Mouse (Mus musculus): ENCODE measurements around the gene Mfsd8.
"Not testable (repeated sequence)": the region's sequence is repeated elsewhere in the genome, so short reads cannot be mapped to it uniquely, and the experiment has no call there.

Mfsd8 gene

DNA sequence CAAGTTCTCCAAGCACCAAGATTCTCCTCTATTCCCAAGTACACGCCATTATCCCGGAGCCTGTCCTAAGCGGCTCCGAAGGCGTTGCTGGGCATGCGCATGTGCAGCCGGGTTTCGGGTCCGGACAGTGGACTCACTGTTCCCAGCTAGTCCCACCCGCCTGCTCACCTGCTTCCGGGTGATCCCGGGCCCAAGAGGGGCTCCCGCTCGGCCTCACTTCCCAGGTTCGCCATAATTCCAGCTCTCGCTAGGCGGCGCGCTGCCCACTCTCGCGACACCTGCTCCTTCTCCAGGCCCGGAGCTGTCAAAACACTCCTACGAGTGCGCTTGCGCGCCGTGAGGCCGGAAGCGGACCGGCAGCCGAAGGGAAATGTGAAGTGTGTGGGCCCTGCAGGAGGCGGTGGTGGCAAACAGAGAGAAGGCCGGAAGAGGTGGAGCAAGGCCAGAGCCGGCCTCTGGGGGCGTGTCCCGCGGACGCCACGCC is at the start of gene Mfsd8:
Gene Mfsd8, minus strand, starts transcription at position 414 of the 484 bp plus-strand sequence.
- peak; percentile 98 for DNase-seq (ENCODE audit: low read depth, low spot score)

DNA sequence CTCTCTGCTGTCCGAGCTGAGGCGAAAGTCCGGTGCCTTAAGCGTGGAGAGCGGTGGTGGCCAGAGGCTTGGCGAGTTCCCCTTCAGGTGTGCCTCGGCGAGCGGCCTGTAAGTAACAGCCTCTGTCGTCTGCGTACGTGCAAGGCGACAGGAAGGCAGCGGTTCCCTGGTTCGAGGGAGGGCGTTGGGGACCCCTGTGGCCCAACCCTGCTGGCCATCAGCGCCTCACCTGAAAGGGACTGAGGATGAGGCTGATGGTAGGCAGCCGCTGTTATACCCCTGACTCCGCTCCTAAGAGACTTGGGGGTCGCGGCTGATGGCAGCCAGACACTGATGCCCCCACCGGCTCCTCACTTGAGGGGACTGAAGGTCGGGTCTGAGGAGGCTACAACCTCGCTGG is 47.6 kb upstream of the Mfsd8 start:
- DNase-seq (ENCODE audit: low read depth, low spot score), result peak; percentile 55

DNA sequence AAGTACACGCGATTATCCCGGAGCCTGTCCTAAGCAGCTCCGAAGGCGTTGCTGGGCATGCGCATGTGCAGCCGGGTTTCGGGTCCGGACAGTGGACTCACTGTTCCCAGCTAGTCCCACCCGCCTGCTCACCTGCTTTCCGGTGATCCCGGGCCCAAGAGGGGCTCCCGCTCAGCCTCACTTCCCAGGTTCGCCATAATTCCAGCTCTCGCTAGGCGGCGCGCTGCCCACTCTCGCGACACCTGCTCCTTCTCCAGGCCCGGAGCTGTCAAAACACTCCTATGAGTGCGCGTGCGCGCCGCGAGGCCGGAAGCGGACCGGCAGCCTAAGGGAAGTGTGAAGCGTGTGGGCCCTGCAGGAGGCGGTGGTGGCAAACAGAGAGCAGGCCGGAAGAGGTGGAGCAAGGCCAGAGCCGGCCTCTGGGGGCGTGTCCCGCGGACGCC is 47.2 kb upstream of the Mfsd8 start:
- peak; percentile 99 for DNase-seq (ENCODE audit: low read depth, low spot score)

DNA sequence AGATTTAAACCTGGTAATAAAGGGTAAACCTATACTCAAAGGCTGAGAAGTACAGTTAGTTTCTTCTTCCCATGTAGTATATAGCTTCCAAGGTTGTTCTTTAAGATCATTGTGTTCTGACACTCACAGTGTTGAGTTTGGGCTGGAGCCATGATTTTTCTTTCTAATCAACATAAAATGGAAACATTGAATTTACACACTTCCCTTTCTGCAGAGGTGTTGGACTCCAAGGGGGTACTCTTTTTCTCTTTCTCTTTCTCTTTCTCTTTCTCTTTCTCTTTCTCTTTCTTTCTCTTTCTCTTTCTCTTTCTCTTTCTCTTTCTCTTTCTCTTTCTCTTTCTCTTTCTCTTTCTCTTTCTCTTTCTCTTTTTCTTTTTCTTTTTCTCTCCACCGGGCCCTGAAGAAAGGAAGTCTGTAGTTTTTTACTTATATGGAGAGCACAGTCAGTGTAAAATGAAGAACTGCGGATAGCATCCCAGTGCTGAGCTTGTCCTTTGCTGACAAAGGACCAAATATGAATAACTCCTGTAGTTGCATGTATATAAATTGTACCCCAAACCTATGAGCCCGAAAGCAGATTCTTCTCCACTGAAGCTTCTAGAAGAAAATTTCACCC is 6.5 kb upstream of the Mfsd8 start:
- peak; percentile 15 for DNase-seq (ENCODE audit: low read depth, low spot score)

DNA sequence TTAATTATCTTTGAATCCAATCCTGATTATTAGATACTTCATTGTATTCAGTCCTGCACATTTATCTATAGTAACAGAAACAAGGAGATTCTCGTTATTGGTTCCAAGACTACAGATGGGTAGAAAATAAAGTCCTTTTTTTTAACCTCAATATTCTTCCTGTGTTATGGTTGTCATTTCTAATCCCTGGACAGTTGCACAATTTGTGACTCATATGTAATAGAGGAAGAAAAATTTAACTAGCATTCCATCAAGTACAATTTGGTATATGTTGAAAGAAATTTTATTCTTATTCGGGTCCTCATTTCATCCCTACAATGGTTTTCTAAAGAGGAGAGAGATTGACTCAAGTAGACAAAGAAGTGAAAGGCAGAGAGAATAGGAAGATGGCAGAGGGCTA is 1.2 kb upstream of the Mfsd8 start:
- not testable (repeated sequence) for DNase-seq (ENCODE audit: low read depth, low spot score)

DNA sequence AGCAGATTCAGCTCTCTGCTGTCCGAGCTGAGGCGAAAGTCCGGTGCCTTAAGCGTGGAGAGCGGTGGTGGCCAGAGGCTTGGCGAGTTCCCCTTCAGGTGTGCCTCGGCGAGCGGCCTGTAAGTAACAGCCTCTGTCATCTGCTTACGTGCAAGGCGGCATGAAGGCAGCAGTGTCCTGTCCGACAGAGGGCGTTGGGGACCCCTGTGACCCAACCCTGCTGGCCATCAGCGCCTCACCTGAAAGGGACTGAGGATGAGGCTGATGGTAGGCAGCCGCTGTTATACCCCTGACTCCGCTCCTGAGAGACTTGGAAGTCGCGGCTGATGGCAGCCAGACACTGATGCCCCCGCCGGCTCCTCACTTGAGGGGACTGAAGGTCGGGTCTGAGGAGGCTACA is 332 bp upstream of the Mfsd8 start:
- DNase-seq (ENCODE audit: low read depth, low spot score), result peak; percentile 65

DNA sequence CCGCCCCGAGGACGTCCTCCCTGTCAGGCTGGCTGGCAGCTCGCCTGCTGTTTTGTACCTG is 101 bp upstream of the Mfsd8 start, which contains the start of gene Abhd18:
Gene Abhd18, plus strand, starts transcription at position 14 of the 61 bp plus-strand sequence.
- DNase-seq (ENCODE audit: low read depth, low spot score), result not testable (repeated sequence)

DNA sequence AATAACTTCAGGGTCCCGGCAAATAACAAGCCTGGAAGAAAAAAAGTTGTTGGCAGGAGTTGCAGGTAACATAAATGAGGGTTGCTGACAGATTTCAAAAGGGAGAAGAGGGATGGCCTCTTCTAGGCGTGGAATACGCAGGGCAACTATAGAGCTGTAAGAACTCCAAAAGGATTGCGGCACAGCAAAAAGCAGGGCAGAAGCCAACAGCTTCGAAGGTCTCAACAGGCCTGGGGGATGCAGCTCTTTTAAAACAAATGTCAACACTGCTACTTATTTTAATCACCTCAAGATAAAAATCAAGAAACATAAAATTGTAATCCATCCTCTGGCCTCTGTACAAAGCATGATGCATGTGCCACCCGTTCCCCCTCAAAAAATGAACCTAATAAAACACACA is 1.2 kb downstream of the Mfsd8 start:
- DNase-seq (ENCODE audit: low read depth, low spot score), result not testable (repeated sequence)

DNA sequence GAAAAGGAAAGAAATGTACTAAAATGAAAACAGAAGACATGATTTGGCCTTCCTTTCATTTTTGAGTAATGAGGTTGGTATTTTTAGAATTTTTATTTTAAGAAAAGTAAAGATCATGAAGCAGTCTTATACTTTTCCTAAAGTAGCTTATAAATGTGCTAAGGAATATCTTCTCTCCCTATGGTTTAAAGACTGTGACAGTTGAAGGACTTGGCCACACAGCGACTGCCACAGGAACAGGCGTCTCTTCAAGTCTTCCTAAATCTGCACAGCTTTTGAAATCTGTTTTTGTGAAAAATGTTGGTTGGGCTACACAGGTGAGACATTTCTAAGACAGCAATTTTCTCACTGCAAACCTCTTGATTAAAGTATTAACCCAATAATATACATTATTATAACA is 33.4 kb downstream of the Mfsd8 start:
- DNase-seq (ENCODE audit: low read depth, low spot score), result no peak

DNA sequence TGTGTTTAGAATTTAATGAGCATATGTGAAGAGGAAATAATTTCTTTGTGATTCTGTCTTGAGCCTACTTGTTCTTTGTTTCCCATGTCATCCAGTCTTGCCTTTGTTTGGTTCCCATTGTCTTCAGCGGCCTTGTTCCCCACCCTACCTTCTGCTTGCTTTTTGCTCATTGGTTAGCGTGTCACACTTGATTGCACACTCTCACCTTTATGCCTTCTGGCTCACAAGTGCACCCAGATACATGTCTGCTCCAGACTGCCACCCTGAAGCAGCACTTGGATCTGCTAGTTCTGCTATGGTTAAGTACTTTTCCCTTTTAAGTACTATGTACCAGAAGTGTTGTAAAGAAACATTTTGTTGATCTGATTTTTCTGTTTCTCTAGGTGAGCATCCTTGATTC is 36.8 kb downstream of the Mfsd8 start:
- no peak for DNase-seq (ENCODE audit: low read depth, low spot score)

DNA sequence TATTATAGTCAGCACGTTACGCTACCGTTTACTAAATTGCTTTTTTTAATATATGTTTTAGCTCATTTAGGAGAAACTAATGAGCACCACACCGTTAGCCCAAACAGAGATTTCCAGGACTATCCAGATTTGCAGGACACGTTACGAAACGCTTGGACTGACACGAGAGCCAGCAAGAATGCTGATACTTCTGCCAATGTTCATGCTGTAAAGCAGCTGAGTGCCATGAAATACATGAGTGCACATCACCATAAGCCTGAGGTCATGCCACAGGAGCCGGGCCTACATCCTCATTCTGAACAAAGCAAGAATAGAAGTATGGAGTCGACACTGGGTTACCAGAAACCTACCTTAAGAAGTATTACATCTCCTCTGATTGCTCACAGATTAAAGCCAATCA is 38.0 kb downstream of the Mfsd8 start:
- DNase-seq (ENCODE audit: low read depth, low spot score), result no peak

DNA sequence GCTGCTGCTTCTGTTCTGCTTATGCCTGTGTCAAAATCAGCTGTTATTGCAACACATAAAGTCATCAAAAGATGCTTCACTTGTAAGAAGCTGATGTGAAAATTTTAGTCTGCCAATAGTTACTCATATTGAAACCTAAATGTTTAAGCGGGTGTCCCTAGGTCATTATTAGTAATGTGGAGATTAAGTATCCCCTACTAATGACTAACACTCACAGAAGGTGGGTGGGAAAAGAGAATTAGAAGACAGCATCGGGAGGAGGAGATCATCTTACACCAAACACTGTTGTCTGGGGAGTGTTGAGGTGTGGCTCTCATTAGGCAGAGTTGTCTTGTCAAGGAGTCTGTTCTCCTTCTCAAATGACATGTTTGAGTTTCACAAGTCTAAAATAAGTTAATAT is 39.8 kb downstream of the Mfsd8 start:
- DNase-seq (ENCODE audit: low read depth, low spot score), result no peak

DNA sequence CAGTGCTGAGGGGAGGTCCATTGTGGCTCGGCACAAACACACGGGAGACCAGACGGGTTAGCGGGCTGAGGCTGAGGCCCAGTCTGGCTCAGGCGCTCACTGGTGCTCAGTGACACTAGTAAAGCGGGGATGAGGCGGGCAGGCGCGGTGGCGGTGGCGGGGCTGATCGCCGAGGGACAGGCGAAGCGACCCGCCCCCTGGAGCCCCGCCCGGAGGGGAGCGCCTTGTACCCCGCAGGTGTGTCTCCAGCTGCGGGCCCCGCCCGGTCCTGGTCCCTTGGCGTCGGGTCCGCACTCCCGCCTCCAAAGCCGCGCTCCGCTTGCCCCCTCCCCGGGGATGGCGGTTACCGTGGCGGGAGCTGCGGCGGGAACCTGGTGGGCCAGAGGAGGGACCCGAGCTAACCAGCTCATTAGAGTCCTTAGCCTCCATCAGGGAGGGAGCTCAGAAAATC is 46.3 kb downstream of the Mfsd8 start:
- DNase-seq (ENCODE audit: low read depth, low spot score), result peak; percentile 69

DNA sequence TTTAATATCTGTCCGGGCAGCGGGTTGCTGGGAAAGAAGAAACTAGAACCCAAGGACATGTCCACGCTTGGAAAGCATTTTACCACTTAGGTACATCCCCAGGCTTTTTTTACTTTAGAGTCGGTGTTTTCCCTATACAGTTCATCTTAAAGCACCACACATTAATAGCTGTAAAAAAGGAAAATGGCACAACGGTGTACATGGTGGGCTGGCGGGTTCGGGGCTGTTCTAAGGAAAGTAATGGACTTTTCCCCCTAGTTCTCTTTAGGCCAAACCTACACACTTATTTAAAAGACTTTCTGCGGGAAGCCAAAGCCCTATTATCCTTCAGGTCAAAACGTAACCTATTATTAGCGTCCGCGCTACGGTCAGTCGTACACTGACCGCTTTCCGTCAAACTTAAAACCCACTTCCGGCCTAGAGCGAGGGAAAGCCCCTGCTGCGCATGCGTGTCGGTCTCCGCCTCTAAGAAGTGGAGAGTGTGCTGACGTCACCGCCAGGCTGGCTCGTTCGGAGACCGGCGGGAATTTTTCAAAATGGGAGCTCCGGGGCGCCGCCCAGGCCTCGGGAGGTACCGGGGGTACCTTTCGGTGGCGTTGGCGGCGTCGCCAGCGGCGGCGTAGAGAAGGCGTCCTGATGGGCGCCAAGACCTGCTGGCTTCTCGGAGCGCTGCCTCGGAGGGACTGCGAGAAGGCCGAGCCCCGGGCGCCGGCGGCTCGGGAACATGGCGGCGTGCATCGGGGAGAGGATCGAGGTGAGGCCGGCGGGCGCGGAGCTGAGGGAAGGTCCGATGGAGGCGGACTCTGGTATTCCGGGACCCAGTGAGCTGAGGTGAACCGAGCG is 46.9 kb downstream of the Mfsd8 start, which contains the start of gene Plk4:
Gene Plk4, plus strand, starts transcription at position 490 of the 843 bp plus-strand sequence.
- DNase-seq (ENCODE audit: low read depth, low spot score), result peak; percentile 98

DNA sequence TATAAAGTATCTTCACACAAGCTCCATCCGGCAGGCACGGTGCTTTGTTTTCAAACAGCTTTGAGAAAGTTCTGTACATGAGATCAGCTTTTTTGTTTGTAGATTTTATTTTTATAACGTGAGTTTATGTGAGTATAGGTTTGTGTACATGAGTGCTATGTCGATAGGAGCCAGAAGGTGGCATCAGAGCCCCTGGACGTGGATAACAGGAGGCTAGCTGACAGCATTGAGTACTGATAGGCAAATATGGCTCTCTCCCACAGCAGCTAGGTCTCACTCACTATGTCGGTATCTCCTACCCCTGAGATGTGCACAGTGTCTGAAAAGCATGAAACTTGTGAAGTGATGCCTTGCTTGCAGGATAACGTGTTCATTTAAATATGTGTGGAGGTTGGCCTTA is 48.2 kb downstream of the Mfsd8 start:
- DNase-seq (ENCODE audit: low read depth, low spot score), result peak; percentile 85

DNA sequence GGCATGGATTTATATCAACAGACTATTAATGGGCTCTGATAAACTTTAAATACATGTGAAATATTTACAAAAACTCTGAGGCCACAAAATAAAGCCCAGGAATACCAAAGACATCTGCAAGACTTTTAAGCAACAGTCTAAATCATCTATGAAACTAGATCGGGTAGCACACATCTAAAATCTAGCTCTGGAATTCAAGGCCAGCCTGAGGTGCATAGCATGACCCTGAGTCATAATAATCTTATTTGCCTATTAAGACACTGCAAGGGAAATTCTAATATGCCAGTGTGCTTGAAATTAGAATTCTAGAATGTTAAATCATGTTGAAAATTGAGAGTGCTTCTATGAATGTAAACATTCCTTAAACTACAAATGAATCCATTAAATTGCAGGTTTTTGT is 48.6 kb downstream of the Mfsd8 start:
- no peak for DNase-seq (ENCODE audit: low read depth, low spot score)

DNA sequence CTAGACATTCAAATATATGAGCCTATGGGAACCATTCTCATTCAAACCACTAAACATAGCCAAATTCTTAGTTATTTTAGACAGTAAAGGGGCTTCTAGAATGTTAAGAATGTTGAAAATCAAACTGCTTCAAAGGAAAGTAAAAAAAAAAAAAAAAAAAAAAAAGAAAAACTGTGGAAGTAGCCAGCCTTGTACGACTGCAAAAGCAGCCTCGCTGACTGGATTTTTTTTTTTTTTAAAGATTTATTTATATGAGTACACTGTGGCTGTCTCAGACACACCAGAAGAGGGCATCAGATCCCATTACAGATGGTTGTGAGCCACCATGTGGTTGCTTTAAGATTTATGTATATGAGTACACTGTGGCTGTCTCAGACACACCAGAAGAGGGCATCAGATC is 52.9 kb downstream of the Mfsd8 start:
- DNase-seq (ENCODE audit: low read depth, low spot score), result no peak

Measured in CD4-positive, CD25-positive, alpha-beta regulatory T cell, adult 2 months (primary cell).